27 mouse cellular contexts compared by ENCODE assay signal in genomic region chr5:52086766-52087429, GRCm38 (mm10).
DNase-seq lines count a peak whose midpoint lies in the region; ATAC-seq and TF ChIP-seq lines count a peak whose summit lies in the region.
"Had no signal": no experiment of that assay in that cellular context is flagged by ENCODE, and none has a peak within 500 bp of the region (broad histone marks: within the 10 kb centered on the region; RNA-seq: fewer than 3 reads in every experiment).

No protein-coding gene starts in this region.

- H3K9ac ChIP-seq in heart, embryonic 13.5 days, result no peak overlapping the region
- no peak overlapping the region for H3K9ac ChIP-seq in lung, embryonic 16.5 days (ENCODE audit: low read length)
- H3K9ac ChIP-seq: embryonic facial prominence, embryonic 13.5 days; forebrain, embryonic 12.5 days; heart, embryonic 15.5 days; hindbrain, embryonic 12.5 days; kidney, embryonic 15.5 days; liver, embryonic 12.5 days; midbrain, embryonic 15.5 days; neural tube, embryonic 15.5 days had no signal

- WGBS in heart, embryonic 13.5 days, result 33% methylated on average over 7 of the region's 7 CpGs
- 28% methylated on average over 7 of the region's 7 CpGs for WGBS in lung, embryonic 16.5 days
- WGBS in lung, adult 2 months, result 28% methylated on average over 7 of the region's 7 CpGs

- ATAC-seq in heart, embryonic 13.5 days (ENCODE audit: extremely low read depth, insufficient number of reproducible peaks, low FRiP score, low TSS enrichment), result 0 out of 2 replicates have a peak, but pooled peaks have one; percentile 49
- peak; percentile 23; the same call in 1 of the 2 replicates for ATAC-seq in lung, embryonic 16.5 days (ENCODE audit: low read depth)
- ATAC-seq in common myeloid progenitor, adult 5-6 weeks (replicated peaks; ENCODE audit: low read depth, poor library complexity, severe bottlenecking), result peak; percentile 91
- peak; percentile 93 for ATAC-seq in megakaryocyte, adult 5-6 weeks (ENCODE audit: poor library complexity, severe bottlenecking)
- ATAC-seq: activated CD4-positive, CD25-positive, alpha-beta regulatory T cell, adult 4 months; liver, embryonic 12.5 days; midbrain, embryonic 15.5 days had no signal

- H3K27me3 ChIP-seq in heart, embryonic 13.5 days (replicated peaks), result no peaks in the 10 kb centered on the region
- no peaks in the 10 kb centered on the region for H3K27me3 ChIP-seq in lung, embryonic 16.5 days (ENCODE audit: control insufficient read depth, insufficient read depth, low read depth, low read length)
- H3K27me3 ChIP-seq: forebrain, embryonic 12.5 days; heart, embryonic 15.5 days; hindbrain, embryonic 12.5 days; kidney, embryonic 15.5 days; liver, embryonic 12.5 days; midbrain, embryonic 15.5 days; neural tube, embryonic 15.5 days had no signal

- DNase-seq in heart, adult 9 months (ENCODE audit: low spot score in 2 of 2), result no peak
- DNase-seq in lung, adult 2 months, result no peak
- DNase-seq in B cell, adult 2 months, result no peak
- DNase-seq: adrenal gland, adult 8-10 months; cerebellum, adult 2 months; cerebellum, postnatal 25 days; embryo, embryonic 11 days; gastrocnemius, postnatal 25 days; kidney, adult 11 months; kidney, postnatal 36 days; layer of hippocampus, postnatal 36 days; thymus, adult 18-20 months; thymus, postnatal 36 days had no signal

- no peak for TF ChIP-seq POLR2A in lung, adult 2 months (IDR thresholded peaks at IDR 0.05; ENCODE audit: borderline replicate concordance, extremely low read depth, low read depth, low read length)

- H3K9me3 ChIP-seq in heart, embryonic 13.5 days, result no peaks in the 10 kb centered on the region
- H3K9me3 ChIP-seq in lung, embryonic 16.5 days (ENCODE audit: control insufficient read depth, low read length), result no peaks in the 10 kb centered on the region
- H3K9me3 ChIP-seq: embryonic facial prominence, embryonic 13.5 days; forebrain, embryonic 12.5 days; heart, embryonic 15.5 days; hindbrain, embryonic 12.5 days; kidney, embryonic 15.5 days; liver, embryonic 12.5 days; midbrain, embryonic 15.5 days; neural tube, embryonic 15.5 days had no signal

- peaks cover 9% of the 10 kb centered on the region for H3K4me1 ChIP-seq in heart, embryonic 13.5 days
- peaks cover 2% of the 10 kb centered on the region for H3K4me1 ChIP-seq in lung, embryonic 16.5 days (replicated peaks; ENCODE audit: control insufficient read depth, insufficient read depth, low read length)
- H3K4me1 ChIP-seq in lung, adult 2 months (ENCODE audit: control insufficient read depth, insufficient read depth, low read length), result peaks cover 2% of the 10 kb centered on the region; the same call in 1 of the 2 replicates
- H3K4me1 ChIP-seq: forebrain, embryonic 12.5 days; hindbrain, embryonic 12.5 days; kidney, embryonic 15.5 days; midbrain, embryonic 15.5 days; neural tube, embryonic 15.5 days had no signal

- 0 out of 2 replicates have a peak overlapping the region, but pooled peaks have one; percentile 0 for H3K27ac ChIP-seq in heart, embryonic 13.5 days (replicated peaks)
- no peak overlapping the region for H3K27ac ChIP-seq in lung, embryonic 16.5 days (ENCODE audit: low read length)
- H3K27ac ChIP-seq: embryonic facial prominence, embryonic 13.5 days; forebrain, embryonic 12.5 days; heart, embryonic 15.5 days; hindbrain, embryonic 12.5 days; kidney, embryonic 15.5 days; liver, embryonic 12.5 days; midbrain, embryonic 15.5 days; neural tube, embryonic 15.5 days had no signal

- H3K4me2 ChIP-seq in heart, embryonic 13.5 days, result no peak overlapping the region
- no peak overlapping the region for H3K4me2 ChIP-seq in lung, embryonic 16.5 days (ENCODE audit: low read depth, low read length)
- H3K4me2 ChIP-seq: embryonic facial prominence, embryonic 13.5 days; forebrain, embryonic 12.5 days; heart, embryonic 15.5 days; hindbrain, embryonic 12.5 days; kidney, embryonic 15.5 days; liver, embryonic 12.5 days; midbrain, embryonic 15.5 days; neural tube, embryonic 15.5 days had no signal

- no peak for TF ChIP-seq CTCF in lung, adult 2 months (IDR thresholded peaks at IDR 0.05; ENCODE audit: insufficient read depth, low read length)

- no peak overlapping the region for H3K4me3 ChIP-seq in heart, embryonic 13.5 days
- no peak overlapping the region for H3K4me3 ChIP-seq in lung, embryonic 16.5 days (ENCODE audit: low read length)
- no peak overlapping the region for H3K4me3 ChIP-seq in lung, adult 2 months (replicated peaks; ENCODE audit: extremely low read depth, low read depth, low read length)
- H3K4me3 ChIP-seq: embryonic facial prominence, embryonic 13.5 days; erythroblast, embryonic 14.5 days; forebrain, embryonic 12.5 days; heart, embryonic 15.5 days; hindbrain, embryonic 12.5 days; kidney, embryonic 15.5 days; liver, embryonic 12.5 days; midbrain, embryonic 15.5 days; neural tube, embryonic 15.5 days had no signal

- H3K36me3 ChIP-seq in heart, embryonic 13.5 days, result no peaks in the 10 kb centered on the region
- no peaks in the 10 kb centered on the region for H3K36me3 ChIP-seq in lung, embryonic 16.5 days (ENCODE audit: control insufficient read depth, insufficient read depth, low read length)
- H3K36me3 ChIP-seq: embryonic facial prominence, embryonic 13.5 days; forebrain, embryonic 12.5 days; heart, embryonic 15.5 days; hindbrain, embryonic 12.5 days; kidney, embryonic 15.5 days; liver, embryonic 12.5 days; midbrain, embryonic 15.5 days; neural tube, embryonic 15.5 days had no signal

Comparison
In these comparisons a context has a peak if more than half of its experiments do, and no peak if none do; other contexts are left out.
1. ATAC-seq: peak in every context shown above with its lines; median percentile 93 in megakaryocyte, adult 5-6 weeks; 91 in common myeloid progenitor, adult 5-6 weeks; 49 in heart, embryonic 13.5 days; 23 in lung, embryonic 16.5 days.